11 mouse cellular contexts compared by ENCODE assay signal in genomic region chr19:41663506-41664242, GRCm38 (mm10).
DNase-seq lines count a peak whose midpoint lies in the region; ATAC-seq lines count a peak whose summit lies in the region.
"Had no signal": no experiment of that assay in that cellular context is flagged by ENCODE, and none has a peak within 500 bp of the region (broad histone marks: within the 10 kb centered on the region; RNA-seq: fewer than 3 reads in every experiment).

No protein-coding gene starts in this region.

- no peaks in the 10 kb centered on the region for H3K36me3 ChIP-seq in neural tube, embryonic 12.5 days
- H3K36me3 ChIP-seq in midbrain, embryonic 10.5 days: no peaks in the 10 kb centered on the region
- H3K36me3 ChIP-seq: liver, embryonic 13.5 days had no signal

- DNase-seq in neural tube, embryonic 10.5 days (ENCODE audit: extremely low spot score, low spot score): no peak
- DNase-seq in brain, adult 2 months (ENCODE audit: low read depth, low spot score): peak; percentile 54
- DNase-seq in midbrain, embryonic 10.5 days (ENCODE audit: low spot score): peak; percentile 53
- no peak for DNase-seq in thymus, postnatal 10 days (ENCODE audit: low spot score in 2 of 2)
- DNase-seq in kidney, postnatal 14 days: no peak
- no peak for DNase-seq in spleen, adult 12 weeks (ENCODE audit: low spot score)
- DNase-seq: gastrocnemius, postnatal 25 days; liver, embryonic 13.5 days; thymus, postnatal 14 days had no signal

- no peak overlapping the region for H3K9ac ChIP-seq in neural tube, embryonic 12.5 days
- H3K9ac ChIP-seq: liver, embryonic 13.5 days had no signal

- H3K9me3 ChIP-seq in neural tube, embryonic 12.5 days: no peaks in the 10 kb centered on the region
- no peaks in the 10 kb centered on the region for H3K9me3 ChIP-seq in midbrain, embryonic 10.5 days (replicated peaks)
- H3K9me3 ChIP-seq: liver, embryonic 13.5 days had no signal

- no peak overlapping the region for H3K4me3 ChIP-seq in neural tube, embryonic 12.5 days
- 0 out of 2 replicates have a peak overlapping the region, but pooled peaks have one; percentile 9 for H3K4me3 ChIP-seq in midbrain, embryonic 10.5 days
- H3K4me3 ChIP-seq: liver, embryonic 13.5 days had no signal

- peaks cover 51% of the 10 kb centered on the region for H3K4me1 ChIP-seq in neural tube, embryonic 12.5 days
- peaks cover 91% of the 10 kb centered on the region for H3K4me1 ChIP-seq in midbrain, embryonic 10.5 days
- H3K4me1 ChIP-seq: liver, embryonic 13.5 days had no signal

- 0 out of 2 replicates have a peak, but pooled peaks have one; percentile 6 for ATAC-seq in neural tube, embryonic 12.5 days (ENCODE audit: low FRiP score, low read depth)
- ATAC-seq: inflammation-experienced regulatory T-cells, adult 6 months had no signal

- H3K4me2 ChIP-seq in neural tube, embryonic 12.5 days (replicated peaks): no peak overlapping the region
- H3K4me2 ChIP-seq: liver, embryonic 13.5 days had no signal

- 13% methylated on average over 13 of the region's 13 CpGs for whole genome bisulfite sequencing in neural tube, embryonic 12.5 days
- 5% methylated on average over 13 of the region's 13 CpGs for WGBS in midbrain, embryonic 10.5 days

- H3K27ac ChIP-seq in neural tube, embryonic 12.5 days: no peak overlapping the region
- peak overlapping the region; percentile 55 for H3K27ac ChIP-seq in midbrain, embryonic 10.5 days (replicated peaks)
- H3K27ac ChIP-seq: liver, embryonic 13.5 days had no signal

- H3K27me3 ChIP-seq in neural tube, embryonic 12.5 days (replicated peaks): peaks cover 31% of the 10 kb centered on the region
- peaks cover 99% of the 10 kb centered on the region for H3K27me3 ChIP-seq in midbrain, embryonic 10.5 days (ENCODE audit: low read depth, poor library complexity, severe bottlenecking)

Comparison
In these comparisons a context has a peak if more than half of its experiments do, and no peak if none do; other contexts are left out.
1. DNase-seq: peak in brain, adult 2 months (single experiment) and midbrain, embryonic 10.5 days (single experiment); none in neural tube, embryonic 10.5 days (single experiment), thymus, postnatal 10 days (0 of 2), kidney, postnatal 14 days (single experiment) and spleen, adult 12 weeks (single experiment).